Mouse (Mus musculus): ENCODE measurements at regions not wholly inside any gene's neighbourhood (a gene's known extent, or its start where the extent isn't known, plus 50 kb on each side); places are given as distances from the start of the nearest gene placed in this dataset.
"Not testable (repeated sequence)": the region's sequence is repeated elsewhere in the genome, so short reads cannot be mapped to it uniquely, and the experiment has no call there.

GRCm38 (mm10) chr13:3216070-3216469, 321.8 kb upstream of the Gdi2 start:
- peak; percentile 35 for DNase-seq (ENCODE audit: low spot score)

- DNase-seq (ENCODE audit: low spot score): not testable (repeated sequence)
Measured at GRCm38 (mm10) chr13:3221005-3221621, 316.8 kb upstream of the Gdi2 start.

- no peak for DNase-seq (ENCODE audit: low spot score)
Measured at GRCm38 (mm10) chr13:3221622-3222021, 316.2 kb upstream of the Gdi2 start.

GRCm38 (mm10) chr13:3258379-3258778, 279.5 kb upstream of the Gdi2 start:
- no peak for DNase-seq (ENCODE audit: low spot score)

GRCm38 (mm10) chr13:3276130-3276529, 261.7 kb upstream of the Gdi2 start:
- not testable (repeated sequence) for DNase-seq (ENCODE audit: low spot score)

All from adipocyte (in vitro differentiated cells).